Mouse (Mus musculus) ES-Bruce4 (cell line): ENCODE data around the gene Dusp5. TPM values are rescaled to one million over a fixed set of nuclear protein-coding genes. Genes with fewer than 3 reads are reported as not detected.
A peak's percentile ranks its signal among the peaks of the same experiment; 100 is the strongest.

ENCODE experiments used
- H3K27ac ChIP-seq: 2 replicates; pipeline ENCODE4 v1.5.1; 2012; ENCODE audit warnings: low read length, inconsistent platforms; ENCODE audit not compliant: insufficient read depth
- H3K27me3 ChIP-seq: 2 replicates; pipeline ENCODE4 v1.6.1; 2012; ENCODE audit warnings: mild to moderate bottlenecking, low read length, inconsistent platforms; ENCODE audit not compliant: control insufficient read depth, poor library complexity, insufficient read depth, severe bottlenecking
- H3K36me3 ChIP-seq: 2 replicates; pipeline ENCODE4 v1.6.1; 2012; ENCODE audit warnings: inconsistent platforms, mild to moderate bottlenecking, low read length, moderate library complexity; ENCODE audit not compliant: control insufficient read depth, poor library complexity, insufficient read depth, severe bottlenecking
- H3K4me1 ChIP-seq: one replicate; pipeline ENCODE4 v1.8.1; 2011; ENCODE audit warnings: low read length; ENCODE audit not compliant: control insufficient read depth, insufficient read depth
- H3K4me3 ChIP-seq: 2 replicates; pipeline ENCODE4 v1.5.1; 2011; ENCODE audit warnings: low read depth, mild to moderate bottlenecking, low read length
- H3K9ac ChIP-seq: 2 replicates; pipeline ENCODE4 v1.6.1; 2012; ENCODE audit warnings: low read depth, mild to moderate bottlenecking, inconsistent platforms; ENCODE audit not compliant: poor library complexity, severe bottlenecking
- H3K9me3 ChIP-seq: replicated peaks from 2 replicates; pipeline ENCODE4 v1.6.1; 2012; ENCODE audit warnings: mild to moderate bottlenecking, low read length, inconsistent platforms; ENCODE audit not compliant: control insufficient read depth, poor library complexity, insufficient read depth, severe bottlenecking
- CTCF ChIP-seq: IDR thresholded peaks from one replicate; pipeline ENCODE4 v1.8.1; 2011; ENCODE audit warnings: low read depth, low read length
- EP300 ChIP-seq: IDR thresholded peaks from 2 replicates; pipeline ENCODE4 v1.6.1; 2011; ENCODE audit warnings: low read depth, low read length; ENCODE audit not compliant: insufficient read depth
- POLR2A ChIP-seq: IDR thresholded peaks from one replicate; pipeline ENCODE4 v1.8.1; 2011; ENCODE audit warnings: low read length; ENCODE audit not compliant: insufficient read depth
- polyA plus RNA-seq: library from polyadenylated mRNA; stranded (reverse); fragments of >200 nt; gene quantifications from 2 replicates; pipeline ENCODE4 v1.2.4, GENCODE M21; 2011; ENCODE audit warnings: low read depth; ENCODE audit not compliant: missing spikeins, insufficient read depth, insufficient read length

The Dusp5 gene
- polyA plus RNA-seq, 1 experiment = 15.2 TPM

DNA sequence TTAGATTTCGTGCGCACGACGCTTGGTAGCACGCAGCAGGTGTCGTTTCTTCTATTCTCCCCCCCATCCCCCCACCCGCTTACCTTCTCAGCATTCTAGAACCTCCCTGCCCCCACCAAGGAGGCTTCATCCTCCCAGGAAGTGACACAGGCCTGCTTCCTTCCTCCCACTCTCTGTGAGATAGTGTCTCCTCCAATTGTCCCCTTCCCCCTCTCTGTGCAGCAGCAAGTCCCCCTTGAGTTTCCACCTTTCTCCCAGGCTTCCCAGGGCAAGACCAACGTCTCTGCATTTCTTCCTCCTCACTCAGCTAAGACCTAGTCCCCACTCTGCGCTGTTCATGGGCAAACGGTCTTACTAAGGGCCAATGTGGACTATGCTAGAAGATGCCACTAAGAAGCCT lies 8.9 kb upstream of the Dusp5 start:
- H3K9me3 ChIP-seq = no peaks in the 10 kb centered on the region
- peaks cover 3% of the 10 kb centered on the region for H3K4me1 ChIP-seq
- TF ChIP-seq EP300 (no peak), CTCF (no peak), POLR2A (no peak)
- no peaks in the 10 kb centered on the region for H3K27me3 ChIP-seq
- no peaks in the 10 kb centered on the region for H3K36me3 ChIP-seq
- H3K4me3 ChIP-seq = no peak overlapping the region
- H3K27ac ChIP-seq = no peak overlapping the region
- no peak overlapping the region for H3K9ac ChIP-seq

DNA sequence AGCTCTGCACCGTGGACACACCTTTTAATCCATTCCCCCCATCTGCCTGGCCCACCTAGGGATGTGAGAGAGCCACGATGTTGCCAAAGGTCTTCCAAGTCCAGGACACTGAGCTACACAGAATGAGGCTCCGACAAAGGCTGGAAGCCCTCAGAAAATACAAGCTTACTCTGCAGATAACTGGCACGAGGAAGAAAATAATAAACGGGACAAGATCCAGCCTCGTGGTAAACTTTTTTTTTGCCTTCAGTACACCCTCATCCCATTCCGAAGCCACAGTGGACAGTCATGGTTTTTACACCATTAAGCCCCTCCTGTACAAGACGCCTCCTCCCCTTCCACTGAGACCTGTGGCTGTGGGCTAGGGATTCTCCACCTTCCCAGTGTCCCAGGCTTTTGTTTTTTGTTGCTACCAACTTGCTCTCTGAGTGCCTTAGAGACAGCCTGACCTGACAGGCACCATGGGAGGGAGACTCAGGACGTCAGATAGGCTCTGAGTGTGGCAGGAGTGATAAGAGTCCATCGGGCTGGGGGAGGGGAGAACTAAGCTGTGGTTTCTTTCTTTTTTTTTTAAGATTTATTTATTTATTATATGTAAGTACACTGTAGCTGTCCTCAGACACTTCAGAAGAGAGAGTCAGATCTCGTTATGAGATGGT lies 7.6 kb upstream of the Dusp5 start:
- Histone ChIP-seq H3K27ac (no peak overlapping the region), H3K9me3 (no peaks in the 10 kb centered on the region), H3K4me1 (peaks cover 3% of the 10 kb centered on the region), H3K4me3 (no peak overlapping the region), H3K9ac (no peak overlapping the region), H3K27me3 (no peaks in the 10 kb centered on the region), H3K36me3 (no peaks in the 10 kb centered on the region)
- TF ChIP-seq EP300 = no peak
- TF ChIP-seq POLR2A = no peak
- no peak for TF ChIP-seq CTCF

- Histone ChIP-seq H3K36me3 (no peaks in the 10 kb centered on the region), H3K4me3 (no peak overlapping the region), H3K27ac (no peak overlapping the region), H3K4me1 (no peaks in the 10 kb centered on the region), H3K27me3 (no peaks in the 10 kb centered on the region), H3K9ac (no peak overlapping the region), H3K9me3 (no peaks in the 10 kb centered on the region)
- TF ChIP-seq POLR2A (no peak), CTCF (no peak), EP300 (no peak)
Measured at GRCm38 (mm10) chr19:53527480-53527879, 1.4 kb upstream of the Dusp5 start.

DNA sequence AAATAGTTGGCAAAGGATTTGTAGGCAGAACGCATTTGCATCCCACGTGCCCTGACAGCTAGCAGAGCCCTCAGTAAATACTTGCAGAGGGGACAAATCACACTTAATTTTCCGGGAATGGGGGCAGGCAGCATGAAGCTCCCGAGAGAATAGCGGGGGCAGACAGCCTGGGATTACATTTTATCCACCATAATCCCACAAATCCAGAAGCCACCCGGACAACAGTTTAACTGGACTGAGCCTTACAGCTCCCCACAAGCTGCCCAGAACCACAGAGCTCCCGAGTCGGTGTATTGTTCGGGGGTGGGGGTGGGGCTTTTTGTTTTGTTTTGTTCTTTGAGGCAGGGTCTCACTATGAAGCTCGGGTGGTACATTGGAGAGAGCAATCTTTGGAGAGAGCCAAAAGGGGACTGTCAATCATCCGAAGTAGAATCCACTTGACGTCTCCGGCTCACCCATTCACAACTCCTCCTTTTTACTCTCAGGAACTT lies 733 bp upstream of the Dusp5 start:
- no peak for TF ChIP-seq EP300
- no peak for TF ChIP-seq POLR2A
- TF ChIP-seq CTCF = no peak
- no peaks in the 10 kb centered on the region for H3K27me3 ChIP-seq
- H3K4me3 ChIP-seq = peak overlapping the region; percentile 71
- no peaks in the 10 kb centered on the region for H3K36me3 ChIP-seq
- H3K9me3 ChIP-seq = no peaks in the 10 kb centered on the region
- H3K9ac ChIP-seq = peak overlapping the region; percentile 54
- H3K4me1 ChIP-seq = no peaks in the 10 kb centered on the region
- no peak overlapping the region for H3K27ac ChIP-seq

DNA sequence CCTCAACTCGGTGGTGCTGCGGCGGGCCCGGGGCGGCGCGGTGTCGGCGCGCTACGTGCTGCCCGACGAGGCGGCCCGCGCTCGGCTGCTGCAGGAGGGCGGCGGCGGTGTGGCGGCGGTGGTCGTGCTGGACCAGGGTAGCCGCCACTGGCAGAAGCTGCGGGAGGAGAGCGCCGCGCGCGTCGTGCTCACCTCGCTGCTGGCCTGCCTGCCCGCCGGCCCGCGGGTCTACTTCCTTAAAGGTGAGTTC lies 471 bp downstream of the Dusp5 start:
- Histone ChIP-seq H3K4me1 (no peaks in the 10 kb centered on the region), H3K36me3 (peaks cover 5% of the 10 kb centered on the region), H3K27me3 (no peaks in the 10 kb centered on the region), H3K9me3 (no peaks in the 10 kb centered on the region), H3K4me3 (peak overlapping the region; percentile 61), H3K27ac (no peak overlapping the region), H3K9ac (peak overlapping the region; percentile 43)
- TF ChIP-seq CTCF (no peak), EP300 (no peak), POLR2A (no peak)

GRCm38 (mm10) chr19:53529705-53530562 lies 1.0 kb downstream of the Dusp5 start:
- Histone ChIP-seq H3K4me1 (no peaks in the 10 kb centered on the region), H3K9ac (peak overlapping the region; percentile 43), H3K27ac (no peak overlapping the region), H3K4me3 (peak overlapping the region; percentile 61), H3K9me3 (no peaks in the 10 kb centered on the region), H3K36me3 (peaks cover 8% of the 10 kb centered on the region), H3K27me3 (no peaks in the 10 kb centered on the region)
- TF ChIP-seq POLR2A = no peak
- no peak for TF ChIP-seq EP300
- TF ChIP-seq CTCF = no peak
